Mouse (Mus musculus) C2C12 (cell line): ENCODE results near the gene Cuedc1. TPM values are rescaled to one million over a fixed set of nuclear protein-coding genes. Genes with fewer than 3 reads are reported as not detected.
A peak's percentile ranks its signal among the peaks of the same experiment; 100 is the strongest.

Experiments used
- H3K27me3 ChIP-seq: one replicate; pipeline ENCODE4 v1.6.1; 2011; ENCODE audit not compliant: control insufficient read depth, insufficient read depth, insufficient read length
- H3K36me3 ChIP-seq: one replicate; pipeline ENCODE4 v1.6.1; 2011; ENCODE audit not compliant: control insufficient read depth, insufficient read depth
- H3K4me3 ChIP-seq: one replicate; pipeline ENCODE4 v1.5.1; 2011; ENCODE audit warnings: mild to moderate bottlenecking, control low read depth; ENCODE audit not compliant: poor library complexity, insufficient read depth, severe bottlenecking
- H3K79me2 ChIP-seq: one replicate; pipeline ENCODE4 v1.6.1; 2011; ENCODE audit not compliant: control insufficient read depth, insufficient read depth
- H3K79me3 ChIP-seq: one replicate; pipeline ENCODE4 v1.6.1; 2011; ENCODE audit warnings: low read depth, control low read depth
- H3ac ChIP-seq: one replicate; pipeline ENCODE3; 2011; ENCODE audit warnings: low read depth; ENCODE audit not compliant: control insufficient read depth, insufficient read length
- CEBPB ChIP-seq: IDR thresholded peaks from one replicate; pipeline ENCODE4 v1.6.1; 2011; ENCODE audit warnings: low read depth, mild to moderate bottlenecking, control low read depth, moderate library complexity
- CTCF ChIP-seq: IDR thresholded peaks from one replicate; pipeline ENCODE4 v1.5.1; 2011; ENCODE audit not compliant: control insufficient read depth, insufficient read depth, insufficient read length
- FOSL1 ChIP-seq: IDR thresholded peaks from one replicate; pipeline ENCODE4 v1.8.0; 2011; ENCODE audit warnings: mild to moderate bottlenecking, low read length; ENCODE audit not compliant: poor library complexity, insufficient read depth, severe bottlenecking
- MAX ChIP-seq: IDR thresholded peaks from one replicate; pipeline ENCODE4 v1.6.1; 2011; ENCODE audit warnings: mild to moderate bottlenecking, control low read depth
- MYOD1 ChIP-seq: IDR thresholded peaks from one replicate; pipeline ENCODE4 v1.6.1; 2011; ENCODE audit warnings: low read depth; ENCODE audit not compliant: control insufficient read depth, insufficient read length
- MYOG ChIP-seq: IDR thresholded peaks from one replicate; pipeline ENCODE4 v1.6.1; 2011; ENCODE audit not compliant: control insufficient read depth, insufficient read length; ENCODE audit errors: extremely low read depth
- USF1 ChIP-seq: IDR thresholded peaks from one replicate; pipeline ENCODE4 v1.6.1; 2011; ENCODE audit warnings: low read depth, mild to moderate bottlenecking, control low read depth, moderate library complexity
- polyA plus RNA-seq: library from polyadenylated mRNA; unstranded; fragments of >200 nt; fragmentation: generic; extraction: Trizol; gene quantifications from one replicate; pipeline ENCODE4 v1.2.1, GENCODE M21; 2012; ENCODE audit warnings: missing spikeins

The Cuedc1 gene
- polyA plus RNA-seq, 1 experiment, result 16.2 TPM

DNA sequence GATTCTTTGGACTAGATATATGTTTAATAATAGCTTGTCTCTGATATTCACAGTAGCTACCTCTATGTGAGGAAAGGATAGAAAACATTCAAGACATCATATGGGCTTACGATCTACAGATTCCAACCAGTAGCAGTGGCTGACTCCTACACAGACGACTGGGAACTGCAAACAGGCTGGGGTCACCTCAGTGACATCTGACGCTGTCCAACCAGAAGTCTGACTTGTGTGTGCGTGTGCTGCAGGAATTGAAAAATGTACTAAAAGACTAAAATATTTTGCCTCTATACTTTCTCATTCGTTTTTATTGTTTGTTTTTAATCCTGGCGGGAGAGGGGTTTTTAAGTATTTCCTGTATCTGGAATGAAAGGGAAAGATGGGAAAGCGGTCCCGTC is 30.7 kb upstream of the Cuedc1 start:
- Histone ChIP-seq H3ac (peak overlapping the region; percentile 97), H3K4me3 (peak overlapping the region; percentile 91), H3K27me3 (no peaks in the 10 kb centered on the region), H3K79me3 (peaks cover 34% of the 10 kb centered on the region), H3K36me3 (peaks cover 6% of the 10 kb centered on the region), H3K79me2 (peaks cover 39% of the 10 kb centered on the region)
- TF ChIP-seq MYOG (no peak), USF1 (no peak), MYOD1 (no peak), MAX (no peak), FOSL1 (no peak), CEBPB (no peak), CTCF (no peak)

- Histone ChIP-seq H3ac (peak within 1 kb of the TSS; percentile 97), H3K27me3 (no peaks in the 10 kb centered on the region)
Observed at GRCm38 (mm10) chr11:88067586-88068410, 30.1 kb upstream of the Cuedc1 start, which contains the start of gene Vezf1. Gene Vezf1 (plus strand): TSS chr11:88068279.

GRCm38 (mm10) chr11:88068411-88069245 is 29.2 kb upstream of the Cuedc1 start:
- H3K36me3 ChIP-seq, result peaks cover 8% of the 10 kb centered on the region
- H3ac ChIP-seq, result peak overlapping the region; percentile 97

More at GRCm38 (mm10) chr11:88067586-88068410, 30.1 kb upstream of the Cuedc1 start, which contains the start of gene Vezf1:
- Histone ChIP-seq H3K79me2 (peaks cover 45% of the 10 kb centered on the region), H3K79me3 (peaks cover 39% of the 10 kb centered on the region), H3K4me3 (peak within 1 kb of the TSS; percentile 91), H3K36me3 (peaks cover 6% of the 10 kb centered on the region)
- TF ChIP-seq MYOG (no peak), USF1 (no peak), MYOD1 (no peak), CEBPB (no peak), FOSL1 (no peak), MAX (no peak), CTCF (no peak)

GRCm38 (mm10) chr11:88069246-88069570 is 28.6 kb upstream of the Cuedc1 start:
- Histone ChIP-seq H3K27me3 (no peaks in the 10 kb centered on the region), H3ac (peak overlapping the region; percentile 97), H3K36me3 (peaks cover 13% of the 10 kb centered on the region), H3K4me3 (peak overlapping the region; percentile 91), H3K79me3 (peaks cover 53% of the 10 kb centered on the region), H3K79me2 (peaks cover 59% of the 10 kb centered on the region)
- TF ChIP-seq CTCF, result no peak
- no peak for TF ChIP-seq MAX
- TF ChIP-seq FOSL1, result no peak
- no peak for TF ChIP-seq MYOG
- TF ChIP-seq CEBPB, result no peak
- no peak for TF ChIP-seq MYOD1
- TF ChIP-seq USF1, result no peak

More at GRCm38 (mm10) chr11:88068411-88069245, 29.2 kb upstream of the Cuedc1 start:
- Histone ChIP-seq H3K79me3 (peaks cover 47% of the 10 kb centered on the region), H3K79me2 (peaks cover 53% of the 10 kb centered on the region), H3K4me3 (peak overlapping the region; percentile 91), H3K27me3 (no peaks in the 10 kb centered on the region)
- TF ChIP-seq CEBPB (no peak), FOSL1 (no peak), MYOG (no peak), MAX (no peak), CTCF (no peak), MYOD1 (no peak), USF1 (no peak)

DNA sequence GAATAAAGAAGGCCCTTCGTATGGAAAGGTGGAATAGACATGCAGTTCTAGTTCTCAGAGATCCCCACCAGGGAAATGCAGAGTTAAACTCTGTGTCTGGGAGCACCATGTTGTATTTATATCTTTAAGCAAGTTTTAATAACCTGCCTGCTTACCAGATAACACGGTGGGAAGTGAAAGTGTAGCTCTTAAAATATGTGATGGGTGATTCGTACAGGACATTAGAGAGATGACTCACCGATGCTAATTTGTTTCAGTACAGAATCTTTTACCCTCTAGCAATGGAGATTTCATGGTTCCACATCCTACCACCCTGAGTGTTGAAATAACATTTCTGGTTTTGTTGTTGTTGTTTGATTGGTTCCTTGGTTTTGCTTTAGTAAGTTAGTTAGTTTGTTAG is 27.5 kb upstream of the Cuedc1 start:
- Histone ChIP-seq H3K36me3 (peaks cover 25% of the 10 kb centered on the region), H3ac (no peak overlapping the region), H3K4me3 (peak overlapping the region; percentile 91), H3K79me3 (peaks cover 65% of the 10 kb centered on the region), H3K79me2 (peaks cover 71% of the 10 kb centered on the region), H3K27me3 (no peaks in the 10 kb centered on the region)
- no peak for TF ChIP-seq CTCF
- no peak for TF ChIP-seq FOSL1
- TF ChIP-seq USF1, result no peak
- no peak for TF ChIP-seq CEBPB
- TF ChIP-seq MAX, result no peak
- TF ChIP-seq MYOG, result no peak
- no peak for TF ChIP-seq MYOD1
